Mouse (Mus musculus): ENCODE measurements around the gene Igf2r. TPM values are rescaled to one million over a fixed set of nuclear protein-coding genes. Genes with fewer than 3 reads are reported as not detected.

The Igf2r gene
- total and polyA plus RNA-seq, 3 experiments = 25.6 to 61.8 (median 34.6) TPM

DNA sequence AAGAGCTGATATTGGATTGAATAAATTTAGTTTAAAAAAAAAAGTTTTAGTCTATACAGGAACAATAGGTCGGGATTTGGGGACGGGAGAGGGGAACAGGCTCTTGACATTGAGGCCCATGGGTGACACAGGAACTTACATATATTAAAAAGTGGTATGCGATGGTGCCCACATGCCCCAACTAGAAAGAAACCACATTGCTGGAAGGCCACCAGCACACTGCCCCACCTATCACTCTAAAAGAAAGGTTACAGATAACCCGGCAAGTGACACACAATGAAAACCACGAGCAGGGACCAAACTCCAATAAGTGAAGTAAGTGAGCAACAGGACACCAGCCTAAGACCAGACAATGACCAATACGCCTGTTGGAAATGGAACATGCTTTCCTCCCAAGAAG lies 36.3 kb downstream of the Igf2r start:
- H3K9me3 ChIP-seq (replicated peaks; ENCODE audit: low read length) = no peaks in the 10 kb centered on the region
- TF ChIP-seq CTCF (conservative IDR thresholded peaks at IDR 0.05 in 1 of 2, IDR thresholded peaks at IDR 0.05 in 1 of 2; ENCODE audit: low read depth in 2 of 2, low read length in 2 of 2) = no peak
- no peak for TF ChIP-seq EP300 (IDR thresholded peaks at IDR 0.05; ENCODE audit: low read length)
- no peak for TF ChIP-seq HCFC1 (IDR thresholded peaks at IDR 0.05; ENCODE audit: low read depth, low read length)
- TF ChIP-seq MYC (IDR thresholded peaks at IDR 0.05; ENCODE audit: low read depth, low read length) = no peak
- TF ChIP-seq UBTF (IDR thresholded peaks at IDR 0.05; ENCODE audit: low read depth, low read length) = no peak
- H3K36me3 ChIP-seq (replicated peaks in 1 of 2; ENCODE audit: control insufficient read depth in 1 of 2, insufficient read depth in 1 of 2, low read length in 1 of 2) = peaks cover 44 to 81% of the 10 kb centered on the region in 2 experiments
- dilution Hi-C loops (cut with MboI; ENCODE audit: extremely low pct_ligation_motif_present, extremely low pct_unique_long_range_greater_than_20kb, low sequenced_read_pairs) (no loop called here), in situ Hi-C loops (cut with MboI; ENCODE audit: low pct_ligation_motif_present, low pct_unique_long_range_greater_than_20kb, low sequenced_read_pairs) (no loop called here)
- no peaks in the 10 kb centered on the region for H3K79me2 ChIP-seq (replicated peaks; ENCODE audit: control insufficient read depth, extremely low read depth, insufficient read depth, poor library complexity, severe bottlenecking)
- H3K27ac ChIP-seq (ENCODE audit: insufficient read depth, low read depth) = no peak overlapping the region
- no peaks in the 10 kb centered on the region for H3K27me3 ChIP-seq (replicated peaks)
- H3K4me1 ChIP-seq (ENCODE audit: control insufficient read depth in 1 of 2, insufficient read depth in 2 of 2) = no peaks in the 10 kb centered on the region
- H3K9ac ChIP-seq (ENCODE audit: insufficient read depth, low read depth) = no peak overlapping the region
- no peak for DNase-seq (ENCODE audit: extremely low read depth)
- no peak overlapping the region for H3K4me2 ChIP-seq (ENCODE audit: insufficient read depth, low read depth, poor library complexity, severe bottlenecking)
- H3K4me3 ChIP-seq (replicated peaks in 1 of 3; ENCODE audit: low read depth in 2 of 3, low read length in 2 of 3, poor library complexity in 1 of 3) = no peak overlapping the region

- TF ChIP-seq IRF4 (IDR thresholded peaks at IDR 0.05; ENCODE audit: low read depth, low read length) (no peak), POLR2A (IDR thresholded peaks at IDR 0.05; ENCODE audit: low read depth, low read length) (no peak), EP300 (IDR thresholded peaks at IDR 0.05; ENCODE audit: low read length) (no peak), SIN3A (IDR thresholded peaks at IDR 0.05; ENCODE audit: low read length) (no peak), BHLHE40 (IDR thresholded peaks at IDR 0.05; ENCODE audit: low read depth, low read length) (no peak), GABPA (IDR thresholded peaks at IDR 0.05; ENCODE audit: insufficient replicate concordance, low read depth, low read length) (no peak), HCFC1 (IDR thresholded peaks at IDR 0.05; ENCODE audit: low read depth, low read length) (no peak), UBTF (IDR thresholded peaks at IDR 0.05; ENCODE audit: low read depth, low read length) (no peak), POLR2AphosphoS2 (IDR thresholded peaks at IDR 0.05; ENCODE audit: low read depth, low read length) (no peak), ZC3H11A (IDR thresholded peaks at IDR 0.05; ENCODE audit: low read depth, low read length) (no peak), ETS1 (conservative IDR thresholded peaks at IDR 0.05; ENCODE audit: low read depth, low read length) (no peak), JUND (conservative IDR thresholded peaks at IDR 0.05; ENCODE audit: low read depth, low read length) (no peak), TBP (conservative IDR thresholded peaks at IDR 0.05; ENCODE audit: low read depth, low read length) (no peak), MXI1 (IDR thresholded peaks at IDR 0.05; ENCODE audit: low read depth, low read length) (no peak), E2F4 (IDR thresholded peaks at IDR 0.05; ENCODE audit: insufficient replicate concordance, low read depth, low read length) (no peak), CHD2 (IDR thresholded peaks at IDR 0.05; ENCODE audit: low read length) (no peak)
- in situ Hi-C loops (cut with MboI; ENCODE audit: low pct_ligation_motif_present, low pct_unique_long_range_greater_than_20kb, low sequenced_read_pairs) (no loop called here), dilution Hi-C loops (cut with MboI; ENCODE audit: extremely low pct_ligation_motif_present, extremely low pct_unique_long_range_greater_than_20kb, low sequenced_read_pairs) (no loop called here)
- DNase-seq (ENCODE audit: extremely low read depth) = no peak
- no peak overlapping the region for H3K4me3 ChIP-seq (replicated peaks in 1 of 3; ENCODE audit: low read depth in 2 of 3, low read length in 2 of 3, poor library complexity in 1 of 3)
- H3K27ac ChIP-seq (ENCODE audit: insufficient read depth, low read depth) = no peak overlapping the region
- no peaks in the 10 kb centered on the region for H3K79me2 ChIP-seq (replicated peaks; ENCODE audit: control insufficient read depth, extremely low read depth, insufficient read depth, poor library complexity, severe bottlenecking)
- 0 out of 4 replicates have a peak, but pooled peaks cover 0 to 2% of the 10 kb centered on the region in 2 experiments for H3K4me1 ChIP-seq (ENCODE audit: control insufficient read depth in 1 of 2, insufficient read depth in 2 of 2)
- no peak overlapping the region for H3K9ac ChIP-seq (ENCODE audit: insufficient read depth, low read depth)
- no peaks in the 10 kb centered on the region for H3K27me3 ChIP-seq (replicated peaks)
- H3K9me3 ChIP-seq (replicated peaks; ENCODE audit: low read length) = no peaks in the 10 kb centered on the region
- no peak overlapping the region for H3K4me2 ChIP-seq (ENCODE audit: insufficient read depth, low read depth, poor library complexity, severe bottlenecking)
- H3K36me3 ChIP-seq (replicated peaks in 1 of 2; ENCODE audit: control insufficient read depth in 1 of 2, insufficient read depth in 1 of 2, low read length in 1 of 2) = peaks cover 44 to 81% of the 10 kb centered on the region in 2 experiments
These were observed 40.9 kb downstream of the Igf2r start for GRCm38 (mm10) chr17:12728536-12728935.
